Mouse (Mus musculus) heart, embryonic 13.5 days (tissue): ENCODE measurements at regions not wholly inside any gene's neighbourhood (a gene's known extent, or its start where the extent isn't known, plus 50 kb on each side); places are given as distances from the start of the nearest gene placed in this dataset.

ENCODE experiments used
- ATAC-seq: fragments of 200-750 bp; cut with Nextera tagmentation; 2 replicates; pipeline ENCODE4 v1.8.0; 2017; ENCODE audit warnings: moderate TSS enrichment; ENCODE audit not compliant: insufficient number of reproducible peaks, low FRiP score, low TSS enrichment; ENCODE audit errors: extremely low read depth
- H3K27ac ChIP-seq: fragments of 300-500 bp; sonication (generic); replicated peaks from 2 replicates; pipeline ENCODE4 v1.5.1; 2015; ENCODE audit warnings: moderate library complexity, mild to moderate bottlenecking, inconsistent platforms
- H3K27me3 ChIP-seq: fragments of 300-500 bp; sonication (generic); replicated peaks from 2 replicates; pipeline ENCODE4 v1.6.1; 2015; ENCODE audit warnings: mild to moderate bottlenecking, inconsistent platforms
- H3K36me3 ChIP-seq: fragments of 300-500 bp; sonication (generic); 2 replicates; pipeline ENCODE4 v1.6.1; 2015; ENCODE audit warnings: mild to moderate bottlenecking, inconsistent platforms
- H3K4me1 ChIP-seq: fragments of 300-500 bp; sonication (generic); 2 replicates; pipeline ENCODE4 v1.6.1; 2015; ENCODE audit warnings: inconsistent platforms
- H3K4me2 ChIP-seq: fragments of 300-500 bp; sonication (generic); 2 replicates; pipeline ENCODE4 v1.6.1; 2015; ENCODE audit warnings: inconsistent platforms, mild to moderate bottlenecking, moderate library complexity
- H3K4me3 ChIP-seq: fragments of 300-500 bp; sonication (generic); 2 replicates; pipeline ENCODE4 v1.5.1; 2015; ENCODE audit warnings: moderate library complexity, mild to moderate bottlenecking, inconsistent platforms
- H3K9ac ChIP-seq: fragments of 300-500 bp; sonication (generic); 2 replicates; pipeline ENCODE4 v1.6.1; 2015; ENCODE audit warnings: inconsistent platforms, mild to moderate bottlenecking, moderate library complexity
- H3K9me3 ChIP-seq: fragments of 300-500 bp; sonication (generic); 2 replicates; pipeline ENCODE4 v1.6.1; 2016; ENCODE audit warnings: inconsistent platforms
- WGBS: fragments of 180-500 bp; shearing (Covaris S2); methylation state at CpG from one replicate; pipeline ENCODE4 v1.1.7; 2015; ENCODE audit warnings: mixed read lengths; 5-methylcytosine and 5-hydroxymethylcytosine counted together

DNA sequence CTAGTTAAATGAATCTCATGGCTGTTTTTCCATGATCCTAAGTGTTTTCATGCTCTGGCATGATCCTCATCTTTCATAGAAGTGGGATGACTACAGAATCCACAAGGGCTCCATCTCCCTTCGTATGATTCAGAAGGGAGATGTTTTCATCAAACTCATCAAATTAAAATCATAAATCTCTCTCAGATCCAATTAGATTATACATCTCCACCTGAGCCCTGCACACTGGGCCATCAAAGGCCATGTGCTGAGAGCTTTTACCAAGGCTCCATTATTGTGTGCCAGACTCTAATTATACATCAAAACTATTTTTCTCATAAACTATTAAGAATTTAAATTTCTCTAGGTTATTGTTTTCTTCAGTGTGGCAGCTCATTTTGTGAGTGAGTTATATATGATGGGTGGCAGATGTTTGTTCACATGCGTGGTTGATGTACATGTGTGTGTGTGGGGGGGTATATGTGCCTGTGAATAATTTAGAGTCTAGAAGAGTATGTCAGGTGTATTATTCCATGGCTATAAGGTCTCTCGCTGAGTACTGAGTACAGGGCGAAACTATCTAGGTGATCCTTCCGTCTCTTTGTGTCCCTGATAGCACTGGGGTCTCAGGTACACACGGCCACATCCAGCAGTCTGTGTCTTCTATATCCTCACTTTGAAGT is 278.4 kb downstream of the Fat4 start:
- Histone ChIP-seq H3K4me3 (no peak overlapping the region), H3K9ac (no peak overlapping the region), H3K9me3 (no peaks in the 10 kb centered on the region), H3K4me1 (no peaks in the 10 kb centered on the region), H3K27ac (no peak overlapping the region), H3K4me2 (no peak overlapping the region), H3K36me3 (no peaks in the 10 kb centered on the region), H3K27me3 (no peaks in the 10 kb centered on the region)
- ATAC-seq: no peak
- WGBS: 81% methylated on average over 6 of the region's 6 CpGs

DNA sequence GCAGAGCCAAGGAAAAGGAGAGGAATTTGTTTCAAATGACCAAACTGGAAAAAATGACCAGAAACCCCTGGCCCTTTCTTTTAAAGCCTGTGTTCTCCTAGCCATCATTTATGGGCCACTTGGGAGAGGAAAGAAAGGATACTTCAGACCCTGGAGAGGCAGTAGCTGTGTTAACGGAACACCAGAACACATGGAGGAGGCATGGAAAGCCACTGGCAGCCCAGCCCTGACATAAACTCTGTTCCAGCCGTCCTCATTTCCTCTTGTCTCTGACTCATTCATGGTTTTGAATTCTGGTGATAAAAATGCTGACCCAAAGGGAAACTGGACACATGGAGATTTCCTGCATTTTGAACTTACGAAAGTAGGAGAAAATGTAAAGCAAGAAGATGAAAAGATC is 295.9 kb downstream of the Fat4 start:
- Histone ChIP-seq H3K4me1 (no peaks in the 10 kb centered on the region; the same call in 1 of the 2 replicates), H3K9ac (no peak overlapping the region), H3K27me3 (no peaks in the 10 kb centered on the region), H3K9me3 (peaks cover 26% of the 10 kb centered on the region), H3K4me3 (no peak overlapping the region), H3K36me3 (no peaks in the 10 kb centered on the region), H3K4me2 (no peak overlapping the region), H3K27ac (0 out of 2 replicates have a peak overlapping the region, but pooled peaks have one; percentile 39)
- no peak for ATAC-seq
- 53% methylated on average over 3 of the region's 3 CpGs for WGBS

DNA sequence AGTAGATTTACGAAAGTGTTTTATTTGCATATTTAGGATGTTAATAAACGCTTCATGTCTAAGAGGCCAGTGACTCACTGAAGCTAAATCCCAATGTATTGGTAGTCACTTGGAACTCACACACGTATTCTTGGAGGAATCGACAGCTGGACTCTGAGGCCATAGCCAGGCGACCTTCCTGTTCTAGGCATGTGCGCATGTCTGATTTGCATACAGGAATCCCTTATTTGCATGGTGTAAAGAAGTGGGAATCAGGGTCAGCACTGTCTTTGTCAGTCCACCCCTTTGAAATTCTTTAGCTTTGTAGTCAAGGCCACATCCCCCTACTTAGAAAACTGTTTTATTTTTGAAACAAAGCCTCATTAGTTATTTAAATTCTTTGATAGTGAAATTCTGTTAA is 308.4 kb downstream of the Fat4 start:
- ATAC-seq: no peak
- Histone ChIP-seq H3K9me3 (no peaks in the 10 kb centered on the region), H3K4me3 (no peak overlapping the region), H3K27ac (no peak overlapping the region), H3K4me2 (no peak overlapping the region), H3K9ac (no peak overlapping the region), H3K36me3 (no peaks in the 10 kb centered on the region), H3K27me3 (no peaks in the 10 kb centered on the region), H3K4me1 (no peaks in the 10 kb centered on the region)
- 81% methylated on average over 6 of the region's 6 CpGs for WGBS

DNA sequence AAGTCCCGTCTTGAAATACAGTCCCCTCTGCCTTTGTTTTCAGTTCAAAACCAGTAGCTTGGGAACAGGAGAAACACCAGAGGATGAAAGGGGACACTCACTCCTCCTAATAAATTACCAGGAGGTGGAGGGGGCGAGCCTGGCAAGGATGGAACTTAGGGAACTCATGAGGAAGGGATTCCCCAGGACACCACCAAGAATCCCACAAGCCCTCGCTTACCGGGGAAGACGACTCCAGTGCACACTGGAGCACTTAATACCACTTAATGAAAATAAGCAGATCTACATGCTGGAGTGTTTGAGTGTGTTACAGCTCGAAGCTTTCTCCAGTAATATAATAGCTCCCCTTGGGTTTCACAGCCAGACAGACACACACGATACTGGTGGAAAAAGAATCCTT is 315.9 kb downstream of the Fat4 start:
- H3K4me1 ChIP-seq: no peaks in the 10 kb centered on the region
- no peak overlapping the region for H3K9ac ChIP-seq
- no peaks in the 10 kb centered on the region for H3K36me3 ChIP-seq
- no peak for ATAC-seq
- H3K27ac ChIP-seq: no peak overlapping the region
- no peaks in the 10 kb centered on the region for H3K9me3 ChIP-seq
- 71% methylated on average over 7 of the region's 7 CpGs for WGBS
- no peak overlapping the region for H3K4me2 ChIP-seq
- no peak overlapping the region for H3K4me3 ChIP-seq
- H3K27me3 ChIP-seq: no peaks in the 10 kb centered on the region

DNA sequence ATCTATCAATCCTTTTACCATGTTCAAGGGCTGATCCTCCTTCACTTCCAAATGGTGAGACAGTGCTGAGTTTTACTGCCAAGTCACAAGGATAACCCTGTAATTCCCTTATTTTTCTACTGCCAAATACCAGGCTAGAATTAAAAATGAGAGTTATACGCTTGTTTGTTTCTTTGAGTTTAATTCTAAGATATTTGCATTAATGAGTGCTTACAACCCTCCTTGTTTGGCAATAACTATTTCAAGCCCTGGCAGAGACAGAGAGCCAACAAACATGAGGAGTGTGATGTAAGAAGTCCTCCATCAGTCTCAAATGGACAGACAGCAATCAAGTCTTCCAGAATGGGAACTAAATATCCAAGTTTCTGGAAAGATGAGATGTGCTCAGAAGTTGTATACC is 321.9 kb downstream of the Fat4 start:
- H3K27ac ChIP-seq: no peak overlapping the region

DNA sequence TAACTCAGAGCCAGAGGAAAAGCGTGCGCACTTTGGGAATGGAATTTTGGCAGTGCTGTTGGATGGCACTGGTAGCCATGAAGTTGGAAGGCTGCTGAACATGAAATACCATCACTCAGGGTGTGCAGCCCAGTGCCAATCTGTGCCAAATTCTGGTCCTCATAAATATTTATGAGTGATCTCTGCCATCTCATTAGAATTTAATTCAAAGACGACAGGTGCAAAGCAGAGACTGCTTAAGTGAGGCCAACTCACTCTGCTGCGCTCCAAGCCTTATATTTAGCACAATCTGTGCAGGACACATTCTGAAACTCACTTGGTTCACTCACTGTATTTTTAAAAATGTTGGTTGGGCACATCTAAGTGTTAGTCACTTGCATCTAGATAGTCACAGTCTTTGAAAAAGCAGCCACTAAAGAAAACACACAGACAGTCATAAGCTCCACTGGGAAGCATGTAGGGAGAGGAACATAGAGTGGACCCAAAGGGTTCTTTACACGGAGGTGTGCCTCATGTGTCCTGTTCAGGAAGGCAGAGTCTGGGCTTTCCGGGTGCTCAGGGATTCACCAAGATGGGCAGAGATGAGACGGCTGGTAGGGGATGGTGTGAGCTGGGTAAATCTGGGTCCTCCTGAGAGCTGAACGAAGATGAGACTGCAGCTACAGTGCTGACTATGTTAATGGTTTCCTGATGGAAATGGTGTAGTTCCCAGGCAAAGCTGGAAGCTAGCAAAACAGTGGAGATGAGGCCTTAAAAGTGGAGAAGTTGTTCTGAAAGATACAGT is 322.8 kb downstream of the Fat4 start:
- no peaks in the 10 kb centered on the region for H3K27me3 ChIP-seq
- no peak overlapping the region for H3K9ac ChIP-seq
- H3K9me3 ChIP-seq: no peaks in the 10 kb centered on the region
- H3K27ac ChIP-seq: no peak overlapping the region
- H3K4me3 ChIP-seq: no peak overlapping the region
- H3K36me3 ChIP-seq: no peaks in the 10 kb centered on the region
- ATAC-seq: no peak
- 78% methylated on average over 8 of the region's 8 CpGs for WGBS
- H3K4me2 ChIP-seq: no peak overlapping the region
- H3K4me1 ChIP-seq: peaks cover 10% of the 10 kb centered on the region

More for the DNA sequence above, 321.9 kb downstream of the Fat4 start:
- no peaks in the 10 kb centered on the region for H3K36me3 ChIP-seq
- H3K4me3 ChIP-seq: no peak overlapping the region
- WGBS: 85% methylated on average over 1 of the region's 1 CpGs
- no peaks in the 10 kb centered on the region for H3K9me3 ChIP-seq
- ATAC-seq: no peak
- no peaks in the 10 kb centered on the region for H3K27me3 ChIP-seq
- no peak overlapping the region for H3K4me2 ChIP-seq
- peaks cover 10% of the 10 kb centered on the region for H3K4me1 ChIP-seq
- no peak overlapping the region for H3K9ac ChIP-seq

DNA sequence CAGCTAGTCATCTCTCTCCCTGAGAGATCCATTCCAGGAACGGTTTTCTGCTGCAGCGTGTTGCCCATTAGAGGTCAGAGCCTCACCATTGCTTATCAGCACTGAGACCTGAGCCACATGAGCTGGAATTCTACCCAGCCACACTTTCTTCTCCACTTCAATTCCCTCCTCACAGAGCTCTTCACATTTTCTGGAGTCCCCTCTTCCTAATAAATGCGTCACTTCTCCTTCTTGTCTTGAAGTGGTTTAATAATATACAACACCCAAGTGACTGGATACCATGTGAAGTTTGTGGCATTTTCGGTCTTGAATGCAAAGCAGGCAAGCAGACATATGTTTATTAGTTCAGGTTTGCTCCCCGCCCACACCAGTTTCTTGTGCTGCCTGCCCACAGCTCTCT is 324.9 kb downstream of the Fat4 start:
- no peak for ATAC-seq
- WGBS: 43% methylated on average over 5 of the region's 5 CpGs
- peak overlapping the region; percentile 24; the same call in 1 of the 2 replicates for H3K27ac ChIP-seq
- H3K4me1 ChIP-seq: peaks cover 10% of the 10 kb centered on the region
- H3K4me3 ChIP-seq: no peak overlapping the region
- no peak overlapping the region for H3K4me2 ChIP-seq
- no peaks in the 10 kb centered on the region for H3K9me3 ChIP-seq
- H3K27me3 ChIP-seq: no peaks in the 10 kb centered on the region
- no peak overlapping the region for H3K9ac ChIP-seq
- no peaks in the 10 kb centered on the region for H3K36me3 ChIP-seq

DNA sequence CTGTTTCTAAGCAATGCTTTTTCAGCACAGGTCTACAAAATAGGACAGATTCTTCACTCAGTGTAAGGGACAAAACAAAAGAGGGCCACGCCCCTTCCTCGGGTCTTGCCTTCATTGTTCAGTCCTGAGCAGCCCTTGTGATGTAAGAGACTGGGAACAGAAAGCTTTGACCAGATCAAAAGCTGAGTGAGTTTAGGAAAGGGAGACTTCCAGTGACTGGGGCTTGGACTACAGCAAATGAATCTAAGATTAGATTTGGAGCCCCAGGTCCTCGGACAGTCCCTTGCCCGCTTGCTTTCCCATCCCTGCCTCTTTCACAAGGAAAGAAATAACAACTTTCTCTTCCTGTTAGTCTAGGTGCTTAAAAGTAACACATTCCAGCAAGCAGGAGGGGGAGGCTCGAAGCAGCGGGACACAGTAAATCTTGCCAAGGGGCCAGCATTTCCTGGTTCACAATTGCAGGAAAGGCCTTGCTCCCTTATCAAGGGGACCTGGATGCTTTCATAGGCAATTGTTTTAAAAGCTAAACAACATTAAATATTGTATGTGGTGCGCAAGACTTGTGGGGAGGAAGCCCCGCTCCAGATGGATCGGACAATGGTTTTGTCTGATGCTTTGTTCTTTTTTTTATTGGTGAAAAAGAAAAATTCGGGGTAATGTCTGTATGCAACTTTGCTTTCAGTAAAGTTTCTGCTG is 333.4 kb downstream of the Fat4 start:
- Histone ChIP-seq H3K4me3 (no peak overlapping the region; the same call in 1 of the 2 replicates), H3K4me1 (peaks cover 11% of the 10 kb centered on the region), H3K9ac (no peak overlapping the region), H3K9me3 (no peaks in the 10 kb centered on the region), H3K36me3 (no peaks in the 10 kb centered on the region), H3K27ac (peak overlapping the region; percentile 72), H3K27me3 (no peaks in the 10 kb centered on the region), H3K4me2 (peak overlapping the region; percentile 32)
- ATAC-seq: no peak
- WGBS: 36% methylated on average over 10 of the region's 10 CpGs

DNA sequence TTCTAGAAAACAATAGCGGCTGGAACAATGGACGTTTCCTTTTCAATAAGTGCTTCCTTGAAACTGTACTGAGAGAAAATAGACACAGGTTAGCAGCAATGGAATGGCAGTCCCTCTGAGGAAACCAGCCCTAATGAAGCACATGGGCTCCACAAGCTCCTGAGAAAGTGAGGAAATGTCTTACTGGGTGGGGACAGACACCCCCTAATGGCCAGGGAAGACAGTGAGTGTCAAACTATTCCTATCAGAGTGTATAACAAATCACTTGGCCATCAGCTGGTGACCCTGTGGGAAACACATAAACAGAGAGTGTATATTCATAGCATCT is 333.9 kb downstream of the Fat4 start:
- Histone ChIP-seq H3K4me1 (peaks cover 11% of the 10 kb centered on the region), H3K27me3 (no peaks in the 10 kb centered on the region), H3K4me3 (no peak overlapping the region), H3K27ac (peak overlapping the region; percentile 72), H3K4me2 (peak overlapping the region; percentile 32), H3K9me3 (no peaks in the 10 kb centered on the region), H3K36me3 (no peaks in the 10 kb centered on the region), H3K9ac (no peak overlapping the region)
- WGBS: 41% methylated on average over 2 of the region's 2 CpGs
- ATAC-seq: no peak

DNA sequence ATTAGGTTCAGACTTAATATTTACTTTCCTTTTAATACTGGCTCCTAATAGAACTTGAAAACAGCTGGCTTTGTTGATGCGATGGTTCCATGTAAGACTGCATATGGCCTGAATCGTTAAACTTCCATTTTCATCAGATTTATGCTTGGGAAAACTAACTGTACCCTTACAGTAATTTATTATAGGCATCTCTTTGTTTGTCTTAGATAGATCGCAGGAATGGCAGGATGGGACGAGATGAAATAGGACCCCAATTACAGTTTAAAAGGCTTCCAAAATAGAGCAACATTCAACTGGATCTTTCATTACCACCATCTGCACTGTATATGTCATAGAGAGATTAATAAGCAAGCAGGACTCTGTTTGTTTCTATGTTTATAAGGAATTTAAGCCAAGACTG is 335.3 kb downstream of the Fat4 start:
- no peak overlapping the region for H3K9ac ChIP-seq
- no peaks in the 10 kb centered on the region for H3K9me3 ChIP-seq
- WGBS: 75% methylated on average over 4 of the region's 4 CpGs
- ATAC-seq: no peak
- H3K4me3 ChIP-seq: no peak overlapping the region
- H3K4me2 ChIP-seq: no peak overlapping the region
- H3K27ac ChIP-seq: no peak overlapping the region
- peaks cover 11% of the 10 kb centered on the region for H3K4me1 ChIP-seq
- no peaks in the 10 kb centered on the region for H3K36me3 ChIP-seq
- no peaks in the 10 kb centered on the region for H3K27me3 ChIP-seq

DNA sequence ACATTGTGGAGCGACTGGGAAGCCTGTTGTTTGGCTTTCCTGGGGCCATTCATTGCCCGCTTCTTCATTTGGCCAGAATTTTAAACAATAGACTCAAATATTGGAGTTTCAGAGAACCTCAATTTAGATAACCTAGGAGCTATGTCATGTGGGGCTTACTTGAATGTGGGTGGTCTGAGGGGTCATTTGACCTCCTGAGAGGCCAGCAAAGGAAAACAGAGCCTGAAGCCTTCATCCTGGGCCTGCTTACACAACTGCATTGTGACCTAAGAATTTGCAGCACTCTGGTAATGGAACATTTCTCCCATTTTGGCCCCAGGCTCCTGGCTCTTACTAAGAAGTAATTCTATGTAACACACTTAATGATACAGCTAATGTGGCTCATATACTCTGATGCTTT is 348.2 kb downstream of the Fat4 start:
- Histone ChIP-seq H3K4me3 (no peak overlapping the region), H3K9me3 (no peaks in the 10 kb centered on the region), H3K27me3 (no peaks in the 10 kb centered on the region), H3K9ac (no peak overlapping the region), H3K36me3 (no peaks in the 10 kb centered on the region), H3K27ac (no peak overlapping the region), H3K4me1 (no peaks in the 10 kb centered on the region), H3K4me2 (no peak overlapping the region)
- ATAC-seq: no peak
- 76% methylated on average over 2 of the region's 2 CpGs for WGBS
